Mouse (Mus musculus) embryonic fibroblast, embryonic 13.5 days (primary cell): ENCODE data around the gene 4930452B06Rik.

Experiments used
- CTCF ChIP-seq: IDR thresholded peaks from 2 replicates; pipeline ENCODE4 v1.5.1; 2011; ENCODE audit warnings: mild to moderate bottlenecking, control low read depth, low read length, moderate library complexity, borderline replicate concordance; ENCODE audit not compliant: insufficient read depth
- POLR2A ChIP-seq: IDR thresholded peaks from 2 replicates; pipeline ENCODE4 v1.6.1; 2011; ENCODE audit warnings: low read depth, mild to moderate bottlenecking, control low read depth, low read length, moderate library complexity

GRCm38 (mm10) chr14:8514071-8514470, 152.0 kb downstream of the 4930452B06Rik start:
- TF ChIP-seq CTCF (no peak), POLR2A (no peak)
